Mouse (Mus musculus) Patski (cell line): ENCODE results near the gene Crebl2. TPM values are rescaled to one million over a fixed set of nuclear protein-coding genes. Genes with fewer than 3 reads are reported as not detected.
A peak's percentile ranks its signal among the peaks of the same experiment; 100 is the strongest.

Experiments used
- ATAC-seq: fragments of 100-300 bp; one replicate; pipeline ENCODE4 v1.8.0; 2021
- CTCF ChIA-PET: fragments of 350-600 bp; sonication (Branson Sonifier 250); formaldehyde crosslinking; loops from one replicate; lab custom pipeline; 2022; ENCODE audit warnings: inconsistent platforms; lab: Charles Lee
- POLR2A ChIA-PET: fragments of 350-600 bp; sonication (Branson Sonifier 250); formaldehyde crosslinking; loops from one replicate; lab custom pipeline; 2022; ENCODE audit warnings: antibody characterized with exemption, inconsistent platforms; lab: Charles Lee
- DNase-seq: peaks from one replicate; pipeline ENCODE4 v3.0.0-alpha.2; 2011; ENCODE audit warnings: low read depth, low spot score
- H3K27me3 ChIP-seq: fragments of 371-371 bp; one replicate; pipeline ENCODE4 v1.5.1; 2021
- CTCF ChIP-seq: fragments of 100-300 bp; IDR thresholded peaks from one replicate; pipeline ENCODE4 v1.5.1; 2021
- in situ Hi-C: fragments of 300-500 bp; cut with MboI; formaldehyde crosslinking; loops from 3 replicates; pipeline ENCODE4 v1.11.1; 2018; ENCODE audit warnings: low pct_unique_long_range_greater_than_20kb, mixed read lengths
- polyA plus RNA-seq: library from polyadenylated mRNA; unstranded; gene quantifications from one replicate; pipeline ENCODE4 v1.2.3, GENCODE M21; 2021

Crebl2 gene
- polyA plus RNA-seq, 1 experiment from 2014 or later: 19.6 TPM

GRCm38 (mm10) chr6:134793911-134794520, 35.9 kb upstream of the Crebl2 start:
- POLR2A ChIA-PET: interaction anchor here (0.6 to 1.2 kb wide), 2 partner anchors 8 to 49 kb away, joined by 3 read pairs; no protein-coding TSS in a partner anchor
- H3K27me3 ChIP-seq: no peaks in the 10 kb centered on the region
- DNase-seq: no peak
- ATAC-seq: no peak
- TF ChIP-seq CTCF: peak; percentile 68
- CTCF ChIA-PET: interaction anchor here (0.8 to 3.9 kb wide), 14 partner anchors 10 to 136 kb away, joined by 3 to 16 read pairs (median 4); partner anchors contain the start of gene Crebl2
- in situ Hi-C loops: loop anchor here (5.0 kb wide), 1 partner anchor 33 kb away; no protein-coding TSS in a partner anchor

- ChIA-PET POLR2A (no interaction called here), CTCF (interaction anchor here (1.0 to 3.9 kb wide), 2 partner anchors 8 to 125 kb away, joined by 4 to 16 read pairs; no protein-coding TSS in a partner anchor)
- no peaks in the 10 kb centered on the region for H3K27me3 ChIP-seq
- in situ Hi-C loops: no loop called here
- DNase-seq (no peak), ATAC-seq (no peak)
- no peak for TF ChIP-seq CTCF
These were observed 33.7 kb upstream of the Crebl2 start for GRCm38 (mm10) chr6:134796297-134796696.

- ChIA-PET POLR2A (interaction anchor here (1.3 kb wide), 1 partner anchor 7 kb away, joined by 3 read pairs; no protein-coding TSS in a partner anchor), CTCF (no interaction called here)
- in situ Hi-C loops: no loop called here
- DNase-seq: no peak
- no peak for ATAC-seq
- TF ChIP-seq CTCF: no peak
- H3K27me3 ChIP-seq: no peaks in the 10 kb centered on the region
These were observed 28.5 kb upstream of the Crebl2 start for GRCm38 (mm10) chr6:134801483-134801882.

GRCm38 (mm10) chr6:134802641-134803043, 27.3 kb upstream of the Crebl2 start:
- POLR2A ChIA-PET: interaction anchor here (1.3 kb wide), 1 partner anchor 9 kb away, joined by 3 read pairs; no protein-coding TSS in a partner anchor
- CTCF ChIA-PET: interaction anchor here (1.0 to 3.5 kb wide), 2 partner anchors 8 to 14 kb away, joined by 5 to 16 read pairs; no protein-coding TSS in a partner anchor
- DNase-seq (no peak), ATAC-seq (peak; percentile 96)
- H3K27me3 ChIP-seq: no peaks in the 10 kb centered on the region
- TF ChIP-seq CTCF: no peak
- in situ Hi-C loops: no loop called here

GRCm38 (mm10) chr6:134804736-134805277, 25.1 kb upstream of the Crebl2 start:
- no peaks in the 10 kb centered on the region for H3K27me3 ChIP-seq
- ATAC-seq: no peak
- no peak for TF ChIP-seq CTCF
- ChIA-PET CTCF (interaction anchor here (3.5 kb wide), 1 partner anchor 10 kb away, joined by 16 read pairs; no protein-coding TSS in a partner anchor), POLR2A (interaction anchor here (0.7 kb wide), 1 partner anchor 83 kb away, joined by 4 read pairs; no protein-coding TSS in a partner anchor)
- in situ Hi-C loops: no loop called here
- no peak for DNase-seq

GRCm38 (mm10) chr6:134806130-134806529, 23.8 kb upstream of the Crebl2 start:
- H3K27me3 ChIP-seq: no peaks in the 10 kb centered on the region
- ATAC-seq: no peak
- ChIA-PET POLR2A (no interaction called here), CTCF (interaction anchor here (3.5 kb wide), 1 partner anchor 11 kb away, joined by 16 read pairs; no protein-coding TSS in a partner anchor)
- in situ Hi-C loops: no loop called here
- no peak for TF ChIP-seq CTCF
- no peak for DNase-seq

GRCm38 (mm10) chr6:134807091-134807490, 22.9 kb upstream of the Crebl2 start:
- ChIA-PET CTCF (interaction anchor here (0.6 kb wide), 1 partner anchor 2000 kb away, joined by 3 read pairs; no protein-coding TSS in a partner anchor), POLR2A (no interaction called here)
- ATAC-seq: no peak
- in situ Hi-C loops: no loop called here
- no peak for DNase-seq
- H3K27me3 ChIP-seq: no peaks in the 10 kb centered on the region
- no peak for TF ChIP-seq CTCF

GRCm38 (mm10) chr6:134807794-134808193, 22.2 kb upstream of the Crebl2 start:
- in situ Hi-C loops: no loop called here
- ATAC-seq: no peak
- CTCF ChIA-PET: interaction anchor here (1.2 kb wide), 2 partner anchors 10 to 148 kb away, joined by 5 read pairs; no protein-coding TSS in a partner anchor
- no peak for DNase-seq
- POLR2A ChIA-PET: no interaction called here
- TF ChIP-seq CTCF: no peak
- H3K27me3 ChIP-seq: no peaks in the 10 kb centered on the region

GRCm38 (mm10) chr6:134813066-134813465, 16.9 kb upstream of the Crebl2 start:
- CTCF ChIA-PET: interaction anchor here (0.7 to 1.5 kb wide), 3 partner anchors 12 to 19 kb away, joined by 3 to 5 read pairs (median 3); no protein-coding TSS in a partner anchor
- in situ Hi-C loops: no loop called here

More at GRCm38 (mm10) chr6:134813066-134813465, 16.9 kb upstream of the Crebl2 start:
- no peak for DNase-seq
- POLR2A ChIA-PET: interaction anchor here (0.6 kb wide), 1 partner anchor 113 kb away, joined by 3 read pairs; no protein-coding TSS in a partner anchor
- no peaks in the 10 kb centered on the region for H3K27me3 ChIP-seq
- ATAC-seq: no peak
- no peak for TF ChIP-seq CTCF
